Mouse (Mus musculus) layer of hippocampus, postnatal 36 days (tissue): Measurements from ENCODE around the gene Ddx46. TPM values are rescaled to one million over a fixed set of nuclear protein-coding genes. Genes with fewer than 3 reads are reported as not detected.
A peak's percentile ranks its signal among the peaks of the same experiment; 100 is the strongest.
"Not testable (repeated sequence)": the region's sequence is repeated elsewhere in the genome, so short reads cannot be mapped to it uniquely, and the experiment has no call there.

Source experiments
- DNase-seq, 2 experiments: peaks; one replicate each; pipeline ENCODE4 v3.0.0; 2022
- total RNA-seq, 2 experiments: library from RNA; stranded (reverse); gene quantifications; 2 replicates each; pipeline ENCODE4 v1.2.3; 2021

The Ddx46 gene
- total RNA-seq, result 10 to 100 TPM; 47.4 to 52.6 TPM

DNA sequence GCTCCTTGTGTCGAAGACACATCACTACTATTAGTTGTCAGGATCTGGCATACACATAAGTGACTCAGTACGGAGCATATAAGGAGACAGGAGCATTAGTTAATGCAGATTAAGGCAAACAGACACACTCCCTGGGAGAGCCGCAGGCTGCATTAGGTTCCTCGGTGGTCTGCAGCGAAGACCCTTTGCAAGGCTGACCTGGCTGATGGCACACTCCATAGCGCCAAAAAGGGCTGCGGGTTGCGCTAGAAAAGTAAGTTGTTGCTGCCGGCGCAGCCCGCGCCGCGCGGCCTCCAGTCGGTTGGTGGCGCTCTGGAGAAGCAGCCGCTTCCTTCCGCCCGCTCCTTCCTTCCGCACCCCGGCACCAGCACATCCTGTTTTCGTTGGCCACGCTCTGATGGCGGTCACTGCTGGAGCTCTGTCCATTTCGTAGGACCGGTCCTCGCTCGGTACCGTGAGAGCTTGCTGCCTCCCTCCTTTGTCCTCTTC is at the start of gene Ddx46:
Gene Ddx46, plus strand, starts transcription at position 389 of the 489 bp plus-strand sequence.
- DNase-seq, result peak; percentile 87 to 90

DNA sequence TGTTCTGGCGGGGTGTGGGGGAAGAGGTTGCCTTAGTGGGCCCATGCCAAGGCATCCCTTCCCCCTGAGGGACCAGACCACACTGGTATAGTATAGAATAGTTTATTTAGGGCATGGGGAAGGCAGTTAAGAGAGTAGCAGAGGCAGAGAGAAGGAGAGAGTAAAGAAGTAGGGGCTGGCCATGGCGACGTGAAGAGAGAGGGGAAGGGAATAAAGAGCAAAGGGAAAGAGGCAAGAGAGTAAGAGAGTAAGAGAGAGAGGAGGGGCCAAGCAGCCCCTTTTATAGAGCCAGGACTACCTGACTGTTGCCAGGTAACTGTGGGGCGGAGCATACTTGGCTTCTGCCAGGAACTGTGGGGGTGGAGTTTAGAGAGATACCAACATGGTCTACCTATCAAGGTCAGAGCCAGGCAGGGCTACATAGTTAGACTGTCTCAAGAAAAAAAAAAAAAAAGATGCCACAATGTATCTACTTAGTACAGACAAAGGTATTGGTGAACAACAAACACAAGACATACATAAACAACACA is 42.8 kb upstream of the Ddx46 start:
- no peak for DNase-seq

DNA sequence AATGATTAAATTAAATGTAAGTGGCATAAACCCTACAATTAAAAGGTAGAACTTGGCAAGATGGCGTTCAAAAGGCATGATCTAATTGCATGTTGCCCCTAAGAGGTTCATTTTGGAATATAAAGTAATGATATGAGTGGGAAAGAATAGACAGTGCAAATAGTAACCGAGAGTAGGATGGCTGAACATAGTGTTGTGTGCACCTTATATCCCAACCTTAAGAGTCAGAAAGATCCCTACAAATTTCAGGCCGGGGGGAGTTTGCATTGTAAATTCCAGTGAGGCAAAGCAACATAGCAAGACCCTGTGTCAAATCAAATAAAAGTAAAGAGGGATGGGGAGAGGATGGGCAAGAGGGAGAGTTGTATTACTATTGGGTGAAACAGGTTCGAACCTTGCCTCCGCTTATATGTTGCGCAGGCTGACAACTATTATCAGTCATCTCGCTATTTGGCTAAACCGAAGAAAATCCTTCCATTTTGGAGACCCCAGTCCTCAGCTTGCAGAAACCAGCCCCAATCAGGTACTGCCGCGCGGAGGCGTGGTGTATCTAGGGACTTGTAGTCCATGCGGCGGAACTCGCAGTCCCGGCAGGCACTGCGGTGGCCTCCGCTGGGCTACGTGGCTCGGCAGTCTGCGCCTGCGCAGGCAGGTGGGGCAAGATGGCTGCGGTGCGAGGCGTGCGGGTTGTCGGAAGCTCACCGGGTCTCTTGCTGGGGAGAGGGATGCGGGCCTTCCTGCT is 42.1 kb upstream of the Ddx46 start:
- peak; percentile 96 to 97 for DNase-seq

DNA sequence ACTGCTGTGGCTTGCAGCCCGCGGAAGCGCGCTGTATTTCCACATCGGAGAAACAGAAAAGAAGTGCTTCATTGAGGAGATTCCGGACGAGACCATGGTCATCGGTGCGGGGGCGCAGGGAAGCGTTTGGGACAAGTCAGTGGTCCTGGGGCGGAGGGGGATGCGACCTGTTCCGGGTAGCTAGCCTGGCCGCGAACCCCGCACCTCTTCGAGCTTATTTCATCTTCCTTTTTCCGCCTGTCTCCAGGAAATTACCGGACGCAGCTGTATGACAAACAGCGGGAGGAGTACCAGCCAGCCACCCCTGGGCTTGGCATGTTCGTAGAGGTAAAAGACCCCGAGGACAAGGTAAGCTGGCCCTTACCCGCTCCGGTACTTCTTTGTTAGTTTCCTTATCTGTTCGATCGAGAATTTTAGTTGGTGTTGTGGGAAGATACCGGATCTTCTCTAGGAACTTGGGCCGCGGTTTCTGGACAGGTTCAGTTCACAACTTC is 41.5 kb upstream of the Ddx46 start:
- no peak for DNase-seq

DNA sequence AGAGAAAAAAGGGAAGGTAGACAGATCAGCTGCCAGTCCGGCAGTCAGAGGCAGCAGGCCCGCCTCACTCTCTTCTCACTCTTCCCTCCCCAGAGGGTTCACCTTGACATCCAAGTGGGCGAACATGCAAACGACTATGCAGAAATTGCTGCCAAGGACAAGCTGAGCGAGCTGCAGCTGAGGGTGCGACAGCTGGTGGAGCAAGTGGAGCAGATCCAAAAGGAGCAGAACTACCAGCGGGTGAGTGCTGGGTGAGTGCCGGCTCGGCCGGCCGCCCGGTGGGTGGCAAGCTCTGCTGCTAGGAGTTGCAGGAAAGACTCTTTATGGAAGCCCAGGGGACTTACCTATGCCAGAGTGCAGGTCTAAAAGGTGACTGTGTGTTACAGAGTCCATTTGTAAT is 39.5 kb upstream of the Ddx46 start:
- DNase-seq, result peak; percentile 40 to 61

DNA sequence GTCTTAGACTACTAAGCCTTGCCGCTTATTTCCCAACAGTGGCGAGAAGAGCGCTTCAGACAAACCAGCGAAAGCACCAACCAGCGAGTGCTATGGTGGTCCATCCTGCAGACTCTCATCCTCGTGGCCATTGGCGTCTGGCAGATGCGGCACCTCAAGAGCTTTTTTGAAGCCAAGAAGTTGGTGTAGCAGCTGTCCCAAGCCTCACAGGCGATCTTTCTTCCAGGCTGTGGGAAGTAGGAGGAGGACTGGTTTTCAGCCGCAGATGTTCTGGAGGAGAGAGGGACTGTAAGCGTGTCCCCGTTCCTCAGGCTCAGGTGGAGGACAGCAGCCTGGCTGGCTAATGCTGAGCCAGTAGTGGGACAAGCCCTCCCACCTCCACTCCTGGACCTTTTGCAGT is 38.0 kb upstream of the Ddx46 start:
- DNase-seq, result no peak

DNA sequence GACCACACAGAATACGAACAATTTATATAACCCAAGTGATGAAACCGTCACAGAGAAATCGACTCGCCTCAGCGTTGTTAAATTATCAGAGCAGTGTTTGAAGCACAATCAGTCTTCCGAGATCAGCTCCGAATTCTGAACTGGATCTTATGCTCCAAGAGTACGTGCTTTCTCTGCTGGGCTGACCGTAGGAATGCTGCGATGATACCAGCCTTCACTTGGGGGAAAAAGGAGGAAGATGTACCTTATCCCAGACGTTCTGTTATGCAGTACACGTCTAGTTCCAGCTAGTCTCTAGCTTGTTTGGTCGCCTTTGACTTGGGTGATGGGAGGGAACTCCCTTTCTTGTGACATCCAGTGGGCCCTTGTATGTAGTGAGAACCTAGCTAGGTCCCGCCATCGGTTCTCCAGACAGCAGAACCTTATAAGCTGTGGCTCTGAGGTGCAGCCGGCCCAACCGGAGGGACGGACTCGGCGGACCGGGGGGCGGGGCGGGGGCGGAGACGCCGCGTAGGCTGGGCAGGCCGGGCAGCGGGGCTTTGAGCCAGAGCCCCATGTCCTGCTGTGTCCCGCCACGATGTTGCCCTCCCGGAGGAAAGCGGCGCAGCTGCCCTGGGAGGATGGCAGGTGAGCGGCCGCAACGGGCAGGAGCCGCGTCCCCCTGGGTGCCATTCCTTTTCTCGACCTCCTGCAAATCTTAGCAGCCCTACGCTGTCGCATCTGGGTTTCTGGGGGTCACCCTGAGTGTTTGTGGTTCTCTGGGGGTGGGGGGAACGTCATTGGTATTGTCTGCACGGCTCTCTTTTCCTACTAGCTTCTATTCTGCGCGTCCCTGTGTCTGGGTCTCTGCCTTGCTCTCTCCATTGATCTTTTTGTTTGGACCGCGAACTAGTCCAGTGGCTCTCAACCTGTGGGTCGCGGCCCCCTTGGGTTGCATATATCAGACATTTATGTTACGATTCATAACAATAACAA is 35.0 kb upstream of the Ddx46 start, which contains the start of gene B4galt7:
Gene B4galt7, plus strand, starts transcription at position 331 of the 975 bp plus-strand sequence.
- peak; percentile 84 to 89 for DNase-seq

DNA sequence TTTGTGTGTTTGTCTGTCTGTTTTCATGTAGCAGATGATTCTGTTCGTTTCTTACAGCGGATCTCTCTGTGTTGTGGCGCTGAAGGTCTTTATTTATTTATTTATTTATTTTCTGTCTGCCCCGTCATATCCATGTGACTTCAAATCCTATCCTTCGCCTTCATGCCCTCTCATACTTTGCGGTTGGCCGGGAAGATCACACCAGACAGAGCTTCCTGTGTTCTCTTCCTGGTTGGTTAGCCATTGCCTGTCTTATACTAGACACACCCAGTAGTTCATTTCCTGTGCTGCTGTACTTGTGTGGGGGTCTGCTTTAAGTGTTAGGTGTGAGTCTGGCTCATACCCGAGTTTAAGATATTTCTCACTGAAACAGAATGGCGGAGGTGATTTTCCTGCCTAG is 34.2 kb upstream of the Ddx46 start:
- DNase-seq, result no peak

DNA sequence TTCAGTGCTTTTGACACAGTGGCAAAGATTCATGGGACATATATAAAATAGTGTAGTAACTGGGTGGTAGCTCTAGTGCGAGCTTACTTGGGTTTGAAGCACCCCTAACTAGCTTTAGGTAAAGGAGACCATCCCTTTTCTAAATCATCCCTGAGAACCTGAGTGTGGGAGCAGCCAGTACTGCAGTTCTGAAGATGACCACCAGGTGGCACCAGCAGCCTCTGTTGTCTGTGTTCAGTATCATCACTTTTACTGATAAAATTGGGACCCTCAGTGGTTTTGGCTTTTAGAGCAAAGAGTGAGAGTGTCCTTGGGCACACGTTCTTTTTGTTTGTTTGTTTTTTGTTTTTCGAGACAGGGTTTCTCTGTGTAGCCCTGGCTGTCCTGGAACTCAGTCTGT is 33.2 kb upstream of the Ddx46 start:
- peak; percentile 82 to 85 for DNase-seq

DNA sequence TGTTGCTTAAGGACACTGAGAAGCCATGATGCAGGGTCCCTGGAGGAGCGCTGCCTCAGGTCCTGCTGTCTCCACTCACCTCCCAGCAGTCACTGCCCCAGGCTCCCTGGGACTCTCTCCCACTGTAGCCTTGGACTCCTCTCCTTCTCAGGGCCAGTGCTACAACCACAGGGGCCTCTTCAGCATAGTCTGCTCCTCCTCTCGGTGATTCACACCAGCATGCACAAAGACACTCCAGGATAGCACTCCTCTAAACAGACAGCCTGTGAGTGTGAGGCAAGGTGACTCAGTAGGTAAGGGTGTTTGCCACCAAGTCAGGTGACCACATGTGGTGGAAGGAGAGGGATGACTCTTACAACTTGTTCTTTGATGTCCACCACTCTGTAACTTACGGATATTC is 30.2 kb upstream of the Ddx46 start:
- DNase-seq, result no peak

DNA sequence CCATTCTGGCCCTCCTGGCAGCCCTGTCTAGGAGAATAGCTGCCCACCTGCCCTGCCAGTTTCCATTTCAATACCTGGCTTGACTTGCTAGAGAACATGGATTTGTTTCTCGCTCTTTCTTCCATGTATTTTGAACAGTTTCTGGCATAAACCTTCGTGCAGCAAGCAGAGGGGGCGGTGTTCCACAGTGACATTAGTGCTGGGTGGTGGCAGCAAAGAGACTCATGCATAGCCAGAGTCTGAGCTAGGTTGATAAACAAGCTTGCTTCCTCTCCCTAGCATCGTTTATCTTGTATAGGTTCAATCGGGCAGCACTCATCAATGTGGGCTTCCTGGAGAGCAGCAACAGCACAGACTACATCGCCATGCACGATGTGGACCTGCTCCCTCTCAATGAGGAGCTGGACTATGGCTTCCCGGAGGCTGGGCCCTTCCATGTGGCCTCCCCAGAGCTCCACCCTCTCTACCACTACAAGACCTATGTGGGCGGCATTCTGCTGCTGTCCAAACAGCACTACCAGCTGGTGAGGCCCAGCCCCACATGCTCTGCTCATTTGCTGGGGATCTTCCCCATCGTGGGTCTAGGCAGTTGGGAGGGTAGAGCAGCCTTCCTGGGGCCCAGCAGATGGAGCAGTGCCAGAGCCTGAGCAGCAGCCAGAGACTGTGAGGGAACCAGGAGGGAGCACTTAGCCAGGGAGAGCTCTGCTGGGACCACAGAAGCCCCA is 27.8 kb upstream of the Ddx46 start:
- DNase-seq, result peak; percentile 50 to 61

DNA sequence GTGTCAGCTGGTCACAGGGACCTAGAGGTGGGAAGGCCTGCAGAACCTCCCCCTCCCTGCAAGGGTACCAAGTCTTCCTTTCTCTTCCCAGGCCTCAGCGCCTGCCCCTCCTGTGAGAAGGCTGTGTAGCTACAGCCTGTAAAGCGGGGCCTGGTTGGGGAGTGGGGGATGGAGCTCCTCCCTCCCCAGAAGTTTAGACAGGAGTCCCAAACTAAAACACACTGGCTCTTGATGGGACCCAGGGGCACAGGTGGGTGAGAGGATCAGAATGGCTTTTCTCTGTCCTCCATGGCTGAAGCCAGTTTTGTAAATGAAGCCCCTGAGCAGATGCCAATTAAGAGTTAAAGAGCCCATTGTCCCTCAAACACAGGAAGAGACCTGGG is 27.2 kb upstream of the Ddx46 start:
- DNase-seq, result no peak

DNA sequence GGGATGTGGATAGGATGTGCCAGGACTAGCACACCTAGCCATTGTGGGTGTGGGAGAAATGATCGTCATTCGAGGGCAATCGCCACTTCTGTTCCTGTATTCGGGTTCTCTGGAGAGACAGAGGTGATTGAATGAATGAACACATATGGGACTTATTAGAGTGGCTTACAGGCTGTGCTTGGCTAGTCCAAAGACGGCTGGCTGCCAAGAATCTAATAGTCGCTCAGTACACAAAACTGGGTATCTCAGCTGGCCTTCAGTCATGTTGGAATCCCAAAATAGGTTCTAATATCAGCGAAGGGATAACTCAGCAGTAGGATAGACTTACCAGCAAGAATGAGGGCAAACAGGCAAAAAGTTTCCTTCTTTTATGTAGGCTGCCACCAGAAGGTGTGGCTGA is 22.8 kb upstream of the Ddx46 start:
- no peak for DNase-seq

DNA sequence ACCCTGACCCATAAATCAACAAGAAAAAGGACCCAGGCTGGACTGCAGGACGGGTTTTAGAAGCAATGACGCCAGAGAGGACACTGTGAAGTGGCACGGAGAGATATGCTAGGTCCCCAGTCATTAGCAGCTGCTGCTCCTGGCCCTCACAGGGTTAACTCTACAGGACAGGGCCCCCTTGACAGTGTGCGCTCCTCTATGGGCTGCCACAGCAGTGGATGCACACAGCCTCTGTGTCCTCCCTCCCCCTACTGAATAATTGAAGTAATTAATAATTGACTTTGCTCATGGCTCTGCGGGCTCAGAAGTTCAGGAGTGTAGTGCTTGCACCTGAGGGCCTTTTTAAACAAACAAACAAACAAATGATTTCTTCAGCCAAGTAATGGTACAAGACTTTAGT is 21.4 kb upstream of the Ddx46 start:
- DNase-seq, result no peak

DNA sequence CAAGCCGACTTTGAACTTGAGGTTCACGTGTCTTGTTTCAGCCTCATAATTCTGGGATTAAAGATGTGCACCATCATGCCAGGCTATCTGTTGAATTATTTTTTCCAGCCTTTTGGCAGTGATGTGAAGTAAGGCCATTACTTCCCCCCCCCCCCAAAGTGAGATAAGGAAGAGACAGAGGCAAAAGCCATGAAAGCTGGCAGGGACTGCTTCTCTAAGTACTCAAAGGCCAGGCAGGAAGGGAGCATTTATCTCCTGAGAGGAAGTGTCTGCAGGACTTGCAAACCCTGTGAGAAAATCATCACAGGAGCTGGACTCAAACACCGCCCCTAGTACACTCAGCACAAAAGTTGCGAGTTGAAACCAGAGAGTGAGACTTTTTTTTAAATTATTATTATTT is 15.5 kb upstream of the Ddx46 start:
- no peak for DNase-seq

DNA sequence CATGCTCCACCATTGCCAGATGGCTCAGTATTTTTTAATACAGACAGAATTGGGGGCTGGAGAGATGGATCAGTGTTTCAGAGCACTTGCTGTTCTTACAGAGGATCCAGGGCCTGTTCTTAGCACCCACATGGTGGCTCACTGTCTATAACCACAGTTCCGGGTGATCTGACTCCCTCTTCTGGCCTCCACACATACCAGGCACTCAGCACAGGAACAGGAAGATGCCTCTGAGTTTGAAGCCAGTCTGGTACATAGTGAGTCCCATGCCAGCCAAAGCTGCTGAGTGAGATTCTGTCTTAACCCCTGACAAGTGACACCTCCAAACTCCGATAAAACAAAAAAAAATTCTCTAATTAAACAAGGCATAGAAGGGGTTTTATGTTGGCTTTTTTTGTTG is 14.6 kb upstream of the Ddx46 start:
- no peak for DNase-seq

DNA sequence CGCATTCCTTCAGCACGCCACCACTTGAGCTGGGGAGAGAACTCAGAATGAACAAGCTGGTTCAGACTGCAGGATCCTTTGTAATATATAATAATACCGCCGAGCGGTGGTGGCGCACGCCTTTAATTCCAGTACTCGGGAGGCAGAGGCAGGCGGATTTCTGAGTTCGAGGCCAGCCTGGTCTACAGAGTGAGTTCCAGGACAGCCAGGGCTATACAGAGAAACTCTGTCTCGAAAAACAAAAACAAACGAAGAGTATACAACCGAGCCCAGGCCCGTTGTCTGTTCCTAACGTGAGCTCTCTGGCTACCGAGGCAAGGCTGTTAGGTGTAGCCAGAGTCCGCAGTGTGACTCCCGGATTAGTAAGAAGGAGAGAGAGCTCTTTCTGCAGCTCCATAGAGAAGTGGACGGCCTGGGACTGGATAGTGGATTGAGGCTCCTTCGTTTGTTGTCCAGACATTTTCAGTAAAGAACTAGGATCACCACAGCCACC is 12.6 kb upstream of the Ddx46 start:
- DNase-seq, result not testable (repeated sequence)

DNA sequence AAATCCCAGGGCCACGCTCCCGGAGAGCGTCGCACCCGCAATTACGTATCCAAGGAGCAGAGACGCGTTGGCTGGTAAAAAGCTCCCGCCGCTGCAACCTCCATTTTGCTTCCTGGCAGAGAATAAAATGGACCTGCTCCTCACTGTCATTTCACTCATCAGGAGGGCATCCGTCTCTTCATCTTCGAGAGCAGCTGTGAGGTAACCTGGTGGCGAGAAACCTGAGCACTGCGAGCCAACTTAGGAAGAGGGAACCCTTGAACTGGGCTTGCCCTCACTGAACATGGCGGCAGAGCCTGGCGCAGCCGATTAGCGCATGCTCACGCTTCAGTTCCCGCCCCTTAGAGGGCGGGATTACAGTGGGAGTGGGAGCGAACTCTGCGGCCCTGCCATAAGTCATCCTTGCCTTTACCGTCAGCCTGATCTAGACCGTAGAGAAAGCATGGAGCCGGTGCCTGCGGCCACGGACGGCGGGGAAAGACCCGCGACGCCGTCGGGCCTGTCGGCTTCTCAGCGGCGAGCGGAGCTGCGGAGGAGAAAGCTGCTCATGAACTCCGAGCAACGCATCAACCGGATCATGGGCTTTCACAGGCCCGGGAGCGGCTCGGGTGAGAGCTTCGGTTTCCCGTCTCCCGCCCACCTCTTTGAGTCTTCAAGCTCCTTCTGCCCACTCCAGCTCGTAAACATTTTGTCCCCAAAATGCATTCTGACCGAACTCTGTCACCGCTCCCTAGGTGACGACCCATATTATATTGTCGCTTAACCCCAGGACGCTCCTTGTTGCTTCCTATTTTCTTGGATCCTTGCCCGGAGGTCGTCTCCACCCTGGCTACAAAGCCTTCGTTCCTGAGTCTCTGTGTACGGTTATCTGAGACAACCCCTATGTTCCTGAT is 11.9 kb upstream of the Ddx46 start, which contains the start of gene Caml:
Gene Caml, plus strand, starts transcription at position 357 of the 893 bp plus-strand sequence.
- DNase-seq, result peak; percentile 86 to 89

DNA sequence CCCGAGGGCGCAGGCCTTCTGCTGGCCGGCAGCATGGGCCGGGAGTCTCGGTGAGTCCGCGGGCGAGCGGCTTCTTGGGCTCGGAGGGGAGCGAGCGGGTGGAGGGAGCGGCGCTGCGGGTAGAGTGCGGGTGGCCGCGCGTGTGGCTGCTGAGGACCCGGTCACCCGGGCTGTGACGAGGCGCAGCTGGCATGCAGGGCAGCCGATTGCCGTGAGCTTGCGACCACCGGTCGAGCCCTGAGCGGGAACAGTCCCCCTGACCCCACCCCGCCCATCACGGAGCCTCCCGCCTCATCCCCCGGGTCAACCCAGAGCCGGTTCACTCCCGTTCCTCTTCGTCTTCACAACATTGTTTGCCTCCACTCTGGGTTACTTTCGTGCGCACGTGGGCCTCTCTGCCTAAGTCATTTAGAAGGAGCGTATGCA is 332 bp downstream of the Ddx46 start:
- DNase-seq, result no peak

DNA sequence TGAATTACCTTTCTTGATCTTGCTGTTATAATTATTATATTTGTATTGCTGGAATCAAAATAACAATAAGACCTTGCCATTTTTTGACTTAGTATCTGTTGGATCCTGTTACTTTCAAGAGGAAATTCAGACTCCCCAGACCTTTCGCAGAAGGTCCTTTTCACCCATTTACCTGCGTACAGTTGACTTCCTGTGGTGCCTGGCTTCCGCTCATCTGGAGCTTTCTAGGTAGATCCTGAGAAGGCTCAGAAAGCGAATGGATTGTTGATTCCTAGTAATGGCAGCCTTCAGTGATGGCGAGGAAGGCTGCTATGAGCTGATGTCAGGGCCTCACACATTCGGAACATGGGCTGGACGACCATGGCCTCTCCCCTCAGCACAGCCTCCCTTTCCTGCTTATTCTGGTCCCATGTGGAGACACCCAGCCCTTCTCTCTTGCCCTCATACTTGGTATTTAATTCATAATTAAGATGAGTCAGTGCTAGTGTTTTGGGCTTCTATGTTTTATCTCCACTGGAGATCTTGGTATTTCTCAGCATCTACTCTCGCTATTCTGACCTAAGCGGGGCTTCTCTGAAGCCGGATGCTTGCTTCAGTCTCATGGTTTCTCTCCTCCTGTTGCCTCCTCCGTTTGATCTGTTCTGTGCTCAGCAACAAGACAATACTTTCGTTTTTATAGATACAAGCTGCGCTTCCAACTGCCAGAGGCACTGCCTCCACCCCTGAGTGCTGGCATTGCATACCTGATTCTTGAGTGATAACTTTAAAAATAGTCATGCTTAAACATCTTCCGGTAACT is 1.6 kb downstream of the Ddx46 start:
- no peak for DNase-seq
